Mouse (Mus musculus): ENCODE data around the gene Wee2.

- TF ChIP-seq GATA1 (IDR thresholded peaks at IDR 0.05; ENCODE audit: borderline replicate concordance, low read length): no peak
- no peak for TF ChIP-seq FLI1 (IDR thresholded peaks at IDR 0.05; ENCODE audit: low read length)
Observed at GRCm38 (mm10) chr6:40438936-40439335, at the start of gene Wee2.
